Mouse (Mus musculus) liver, embryonic 14 days (tissue): ENCODE results near the gene Fabp6. TPM values are rescaled to one million over a fixed set of nuclear protein-coding genes. Genes with fewer than 3 reads are reported as not detected.

Experiments used
- polyA plus RNA-seq: library from polyadenylated mRNA; depleted of rRNA; stranded (reverse); fragments of >200 nt; gene quantifications from 2 replicates; pipeline ENCODE4 v1.2.3, GENCODE M21; 2012; rRNA removed

Fabp6 gene
- polyA plus RNA-seq, result not detected in 2 replicates

DNA sequence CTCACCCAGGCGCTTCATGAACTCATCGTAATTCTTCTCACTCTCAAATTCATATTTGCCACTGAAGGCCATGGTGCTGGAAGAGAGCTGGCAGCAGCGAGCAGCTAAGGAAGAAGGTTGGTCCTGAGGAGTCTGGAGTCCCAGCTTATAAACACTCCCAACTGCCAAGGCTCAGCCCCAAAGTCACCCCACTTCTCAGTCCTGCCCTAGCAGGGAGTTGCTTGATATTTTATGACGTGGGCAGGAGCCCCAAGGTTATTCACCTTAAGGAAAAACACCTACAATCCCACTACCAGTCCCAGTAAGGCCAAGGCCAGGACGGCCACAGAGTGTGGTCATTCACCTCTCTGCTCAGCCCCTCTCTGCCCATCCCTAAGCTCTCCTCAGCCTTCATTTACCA lies at the start of gene Fabp6:
TSS of gene Fabp6 (minus strand) at position 101 of the 400 bp plus-strand sequence.

DNA sequence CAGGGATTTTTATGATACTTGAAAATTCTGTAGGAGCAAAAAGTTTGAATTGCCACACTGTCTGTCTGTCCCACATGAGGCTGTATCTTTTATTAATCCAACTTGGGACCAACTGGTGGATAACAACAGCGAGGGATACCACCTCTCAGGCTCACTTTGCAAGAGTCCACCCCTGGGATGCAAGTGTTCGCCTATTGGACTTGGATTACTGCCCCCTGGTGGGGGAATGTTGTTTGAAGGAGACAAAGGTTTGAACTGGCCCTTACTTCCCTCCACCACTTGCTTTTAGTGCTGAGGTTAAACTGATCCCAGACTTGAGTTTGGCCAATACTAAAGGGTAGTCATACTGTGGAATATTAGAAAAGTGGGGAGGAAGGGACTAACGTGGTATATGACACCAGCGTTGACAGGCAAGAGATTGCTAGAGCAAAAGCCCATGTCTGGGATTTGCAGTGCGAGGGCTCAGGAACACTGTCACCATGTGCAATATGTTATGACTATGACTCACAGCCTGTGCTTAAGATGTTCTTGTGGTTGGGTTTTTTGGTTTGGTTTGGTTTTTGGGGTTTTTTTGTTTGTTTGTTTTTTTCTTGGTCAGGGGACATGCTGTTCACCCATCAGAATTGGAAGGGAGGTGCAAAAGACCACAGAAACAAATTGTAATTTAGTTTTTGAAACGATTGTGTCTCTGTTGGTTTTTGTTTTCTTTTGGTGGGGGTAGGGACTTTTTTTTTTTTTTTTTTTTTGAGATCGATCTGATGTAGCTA lies 14.8 kb downstream of the Fabp6 start, which contains the start of gene 4933415A04Rik:
TSS of gene 4933415A04Rik (plus strand) at position 717 of the 767 bp plus-strand sequence.

Other genes starting within 250 kb of the Fabp6 start
- gene Pttg1, start 175.3 kb downstream of the Fabp6 start, polyA plus RNA-seq, result 32.7 and 45.2 TPM in 2 replicates
- 4.7 and 5.8 TPM in 2 replicates for gene Slu7, start 167.8 kb downstream of the Fabp6 start, polyA plus RNA-seq
- gene C1qtnf2, start 127.3 kb downstream of the Fabp6 start, polyA plus RNA-seq, result 0.20 and 0.38 TPM in 2 replicates
- gene Ccnjl, start 72.8 kb downstream of the Fabp6 start, polyA plus RNA-seq, result 0.79 and 0.86 TPM in 2 replicates
- 0.09 and 0.16 TPM in 2 replicates for gene 4933415A04Rik, start 14.5 kb downstream of the Fabp6 start, polyA plus RNA-seq
- 16.8 and 19.8 TPM in 2 replicates for gene Pwwp2a, start 80.5 kb upstream of the Fabp6 start, polyA plus RNA-seq
- 17.8 and 21.9 TPM in 2 replicates for gene Ttc1, start 146.5 kb upstream of the Fabp6 start, polyA plus RNA-seq